Mouse (Mus musculus) liver, postnatal 0 days (tissue): ENCODE measurements around the gene Hist2h2be.

ENCODE experiments used
- CTCF ChIP-seq: sonication (generic); IDR thresholded peaks from 2 replicates; pipeline ENCODE4 v1.5.1; 2016; ENCODE audit warnings: antibody characterized with exemption, low read depth
- EP300 ChIP-seq: IDR thresholded peaks from 2 replicates; pipeline ENCODE4 v1.6.1; 2016; ENCODE audit warnings: antibody characterized with exemption, low read depth, mild to moderate bottlenecking

DNA sequence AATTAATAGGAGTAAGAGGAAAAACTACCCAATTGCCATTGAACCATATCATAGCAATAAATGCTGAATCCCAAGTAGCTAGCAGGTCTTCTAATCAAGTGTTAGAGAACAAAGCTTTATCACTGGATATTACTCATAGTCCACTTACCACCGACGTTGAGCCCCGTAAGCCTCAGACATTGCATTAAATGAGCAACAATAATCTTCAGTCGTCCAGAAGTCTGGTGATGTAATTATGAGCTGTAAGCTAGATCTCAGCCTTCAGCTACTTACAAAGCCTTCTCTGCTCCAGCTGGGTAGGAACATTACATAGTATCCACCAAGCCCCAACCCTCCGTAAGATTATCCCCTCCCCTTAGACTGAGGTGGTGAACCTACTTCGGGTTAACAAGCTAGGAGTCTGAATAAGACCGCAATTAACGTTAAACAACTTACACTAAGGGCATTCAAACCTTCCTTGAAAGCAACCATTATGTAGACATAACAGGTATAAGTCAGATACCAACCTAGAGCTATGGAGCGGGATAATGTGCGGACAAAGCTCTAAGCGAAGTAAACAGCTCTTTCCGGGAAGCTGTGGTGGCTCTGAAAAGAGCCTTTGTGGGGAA, 17.1 kb downstream of the Hist2h2be start:
- TF ChIP-seq CTCF (no peak), EP300 (0 out of 2 replicates have a peak, but pooled peaks have one; percentile 30)
